Mouse (Mus musculus) hindbrain, embryonic 13.5 days (tissue): ENCODE data around the gene Upf2. TPM values are rescaled to one million over a fixed set of nuclear protein-coding genes. Genes with fewer than 3 reads are reported as not detected.
"Not testable (repeated sequence)": the region's sequence is repeated elsewhere in the genome, so short reads cannot be mapped to it uniquely, and the experiment has no call there.

Source experiments
- ATAC-seq: fragments of 200-750 bp; cut with Nextera tagmentation; 2 replicates; pipeline ENCODE4 v1.8.0; 2017; ENCODE audit warnings: moderate TSS enrichment; ENCODE audit not compliant: low FRiP score
- H3K27ac ChIP-seq: fragments of 300-500 bp; sonication (generic); 2 replicates; pipeline ENCODE4 v1.5.1; 2015; ENCODE audit warnings: inconsistent platforms, mild to moderate bottlenecking, moderate library complexity
- H3K27me3 ChIP-seq: fragments of 300-500 bp; sonication (generic); 2 replicates; pipeline ENCODE4 v1.6.1; 2015; ENCODE audit warnings: mild to moderate bottlenecking, inconsistent platforms
- H3K36me3 ChIP-seq: fragments of 300-500 bp; sonication (generic); 2 replicates; pipeline ENCODE4 v1.6.1; 2015; ENCODE audit warnings: mild to moderate bottlenecking, inconsistent platforms
- H3K4me1 ChIP-seq: fragments of 300-500 bp; sonication (generic); replicated peaks from 2 replicates; pipeline ENCODE4 v1.6.1; 2015; ENCODE audit warnings: inconsistent platforms
- H3K4me2 ChIP-seq: fragments of 300-500 bp; sonication (generic); 2 replicates; pipeline ENCODE4 v1.6.1; 2015; ENCODE audit warnings: inconsistent platforms, mild to moderate bottlenecking, moderate library complexity
- H3K4me3 ChIP-seq: fragments of 300-500 bp; sonication (generic); 2 replicates; pipeline ENCODE4 v1.5.1; 2015; ENCODE audit warnings: mild to moderate bottlenecking, inconsistent platforms
- H3K9ac ChIP-seq: fragments of 300-500 bp; sonication (generic); 2 replicates; pipeline ENCODE4 v1.6.1; 2015; ENCODE audit warnings: mild to moderate bottlenecking, inconsistent platforms
- H3K9me3 ChIP-seq: fragments of 300-500 bp; sonication (generic); 2 replicates; pipeline ENCODE4 v1.6.1; 2016; ENCODE audit warnings: inconsistent platforms
- WGBS: fragments of 180-500 bp; shearing (Covaris S2); methylation state at CpG from one replicate; pipeline ENCODE4 v1.1.7; 2015; 5-methylcytosine and 5-hydroxymethylcytosine counted together
- polyA plus RNA-seq: library from polyadenylated mRNA; unstranded; fragments of >200 nt; fragmentation: Nextera tagmentation; extraction: Ambion mirVana; gene quantifications from 2 replicates; pipeline ENCODE4 v1.2.1, GENCODE M21; 2015

The Upf2 gene
- polyA plus RNA-seq, 1 experiment from 2014 or later: 10.1 TPM

DNA sequence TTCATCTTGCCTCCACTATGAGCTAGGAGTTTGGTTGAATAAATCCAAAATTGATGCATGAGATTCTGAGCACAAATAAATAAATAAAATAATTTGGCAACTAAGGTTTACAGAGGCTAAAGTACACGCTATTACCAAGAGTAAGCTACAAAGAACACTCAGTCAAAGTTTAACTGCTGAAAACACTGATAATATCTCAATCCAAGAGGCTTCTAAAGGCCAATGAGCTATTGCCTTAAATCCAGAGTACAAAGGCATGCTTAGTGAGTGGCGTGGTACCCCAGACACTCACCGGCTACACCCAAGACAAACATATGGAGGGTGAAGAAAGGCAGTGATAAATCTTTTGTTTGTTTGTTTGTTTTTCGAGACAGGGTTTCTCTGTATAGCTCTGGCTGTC lies 14.7 kb upstream of the Upf2 start:
- Histone ChIP-seq H3K27me3 (no peaks in the 10 kb centered on the region), H3K4me3 (no peak overlapping the region), H3K4me2 (no peak overlapping the region), H3K36me3 (peaks cover 4% of the 10 kb centered on the region; the same call in 1 of the 2 replicates), H3K9me3 (no peaks in the 10 kb centered on the region), H3K27ac (no peak overlapping the region), H3K4me1 (peaks cover 13% of the 10 kb centered on the region; the same call in 1 of the 2 replicates), H3K9ac (no peak overlapping the region)
- WGBS: 88% methylated on average over 4 of the region's 4 CpGs
- no peak for ATAC-seq

DNA sequence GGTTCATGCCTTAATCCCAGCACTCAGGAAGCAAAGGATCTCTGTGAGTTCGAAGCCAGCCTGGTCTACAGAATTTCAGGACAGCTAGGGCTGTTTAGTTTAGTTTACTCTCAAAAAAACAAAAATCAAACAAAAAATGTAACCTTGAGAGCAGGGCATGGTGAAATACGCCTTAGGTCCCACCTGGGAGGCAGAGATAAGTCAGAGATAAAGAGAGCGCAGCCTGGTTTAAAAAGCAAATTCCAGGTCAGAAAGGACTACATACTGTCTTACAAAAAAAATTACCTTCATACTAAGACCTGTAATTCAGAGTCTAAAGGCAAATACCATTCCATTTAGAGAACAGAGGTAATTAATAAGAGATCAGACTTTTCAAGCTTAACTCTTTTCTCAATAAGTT lies 11.9 kb upstream of the Upf2 start:
- Histone ChIP-seq H3K4me1 (peaks cover 20% of the 10 kb centered on the region), H3K9me3 (no peaks in the 10 kb centered on the region), H3K36me3 (no peaks in the 10 kb centered on the region), H3K4me2 (no peak overlapping the region), H3K27me3 (no peaks in the 10 kb centered on the region), H3K27ac (no peak overlapping the region), H3K9ac (no peak overlapping the region), H3K4me3 (no peak overlapping the region)
- WGBS: 96% methylated on average over 3 of the region's 3 CpGs
- no peak for ATAC-seq

- no peaks in the 10 kb centered on the region for H3K9me3 ChIP-seq
- H3K27ac ChIP-seq: no peak overlapping the region
- H3K27me3 ChIP-seq: no peaks in the 10 kb centered on the region
- no peak overlapping the region for H3K4me3 ChIP-seq
- H3K9ac ChIP-seq: no peak overlapping the region
- peaks cover 20% of the 10 kb centered on the region for H3K4me1 ChIP-seq
- ATAC-seq: no peak
- no peak overlapping the region for H3K4me2 ChIP-seq
- H3K36me3 ChIP-seq: no peaks in the 10 kb centered on the region
- 89% methylated on average over 14 of the region's 14 CpGs for WGBS
These were observed 11.4 kb upstream of the Upf2 start for GRCm38 (mm10) chr2:5939911-5940310.

DNA sequence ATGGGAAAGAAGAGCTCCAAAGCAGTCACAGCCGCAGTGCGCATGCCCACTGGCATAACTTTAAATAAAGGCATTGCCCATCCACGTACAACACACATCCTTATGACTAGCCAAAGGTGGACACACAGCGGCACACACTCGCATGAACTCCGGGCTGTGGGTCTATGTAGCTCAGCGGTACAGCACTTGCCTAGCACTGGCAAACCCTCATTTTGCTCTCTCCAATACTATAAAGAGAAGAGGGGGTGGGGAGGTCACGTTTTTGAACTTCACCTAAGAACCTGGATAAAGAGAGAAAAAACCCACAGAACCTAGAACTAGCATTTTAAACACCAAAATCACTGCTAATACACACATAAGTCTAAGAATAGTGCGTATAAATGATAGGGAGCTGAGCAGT lies 10.3 kb upstream of the Upf2 start:
- Histone ChIP-seq H3K4me2 (no peak overlapping the region), H3K27me3 (no peaks in the 10 kb centered on the region), H3K9ac (no peak overlapping the region), H3K4me1 (peaks cover 20% of the 10 kb centered on the region), H3K9me3 (no peaks in the 10 kb centered on the region), H3K36me3 (no peaks in the 10 kb centered on the region), H3K27ac (no peak overlapping the region), H3K4me3 (no peak overlapping the region)
- 96% methylated on average over 9 of the region's 9 CpGs for WGBS
- no peak for ATAC-seq

DNA sequence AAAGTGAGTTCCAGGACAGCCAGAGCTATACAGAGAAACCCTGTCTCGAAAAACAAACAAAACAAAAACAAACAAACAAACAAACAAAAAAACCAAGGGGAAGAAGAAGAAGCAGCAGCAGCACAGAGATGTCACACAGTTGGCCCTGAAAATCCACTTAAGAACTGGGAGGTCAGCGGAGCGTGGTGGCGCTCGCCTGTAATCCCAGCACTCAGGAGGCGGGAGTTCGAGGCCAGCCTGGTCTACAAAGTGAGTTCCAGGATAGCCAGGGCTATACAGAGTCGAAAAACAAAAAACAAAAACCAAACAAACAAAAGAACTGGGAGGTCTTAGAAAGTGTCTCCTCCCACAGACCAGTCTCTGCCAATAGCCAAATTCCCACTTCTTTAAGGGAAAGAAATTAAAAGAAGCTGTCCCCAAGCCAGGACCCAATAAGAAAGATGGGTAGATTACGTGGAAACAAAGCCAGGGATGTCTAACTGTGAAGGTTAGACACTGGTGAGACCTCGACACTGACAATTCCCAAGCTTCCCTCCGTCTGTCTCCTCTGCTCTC lies 9.3 kb upstream of the Upf2 start:
- Histone ChIP-seq H3K27ac (peak overlapping the region; percentile 73; the same call in 1 of the 2 replicates), H3K9ac (peak overlapping the region; percentile 87), H3K4me1 (peaks cover 20% of the 10 kb centered on the region), H3K9me3 (no peaks in the 10 kb centered on the region), H3K27me3 (no peaks in the 10 kb centered on the region), H3K4me2 (peak overlapping the region; percentile 78), H3K4me3 (peak overlapping the region; percentile 61), H3K36me3 (no peaks in the 10 kb centered on the region)
- peak; percentile 15 for ATAC-seq
- 59% methylated on average over 11 of the region's 11 CpGs for WGBS

- Histone ChIP-seq H3K27ac (peak within 1 kb of the TSS; percentile 73), H3K36me3 (no peaks in the 10 kb centered on the region), H3K4me3 (peak within 1 kb of the TSS; percentile 61), H3K4me2 (peak within 1 kb of the TSS; percentile 78), H3K4me1 (peaks cover 20% of the 10 kb centered on the region), H3K27me3 (no peaks in the 10 kb centered on the region), H3K9ac (peak within 1 kb of the TSS; percentile 87), H3K9me3 (no peaks in the 10 kb centered on the region)
- peak; percentile 94 for ATAC-seq
- WGBS: under 1% methylated on average over 36 of the region's 36 CpGs
These were observed 8.7 kb upstream of the Upf2 start, which contains the start of gene Dhtkd1 for GRCm38 (mm10) chr2:5942416-5943032. TSS of gene Dhtkd1 (minus strand) at chr2:5942792.

DNA sequence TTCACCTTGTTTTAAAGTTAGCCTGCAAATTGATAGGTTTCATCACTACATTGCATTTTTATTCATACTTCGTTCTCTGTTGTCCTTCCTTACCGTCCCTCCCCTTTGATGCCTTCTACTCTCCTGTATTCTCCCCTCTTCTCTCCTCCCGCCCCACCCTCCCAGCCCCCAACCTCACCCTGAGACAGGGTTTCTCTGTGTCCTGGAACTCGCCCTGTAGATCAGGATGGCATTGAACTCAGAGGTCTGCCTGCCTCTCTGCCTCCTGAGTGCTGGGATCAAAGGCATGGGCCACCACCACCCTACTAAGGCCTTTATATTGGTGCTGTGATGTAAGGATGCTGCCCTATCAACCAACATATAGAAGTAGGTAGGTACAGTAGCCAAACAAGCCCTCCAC lies 8.2 kb upstream of the Upf2 start:
- H3K9ac ChIP-seq: 0 out of 2 replicates have a peak overlapping the region, but pooled peaks have one; percentile 87
- H3K4me1 ChIP-seq: peaks cover 20% of the 10 kb centered on the region
- no peaks in the 10 kb centered on the region for H3K36me3 ChIP-seq
- no peaks in the 10 kb centered on the region for H3K27me3 ChIP-seq
- H3K4me3 ChIP-seq: peak overlapping the region; percentile 61
- H3K27ac ChIP-seq: no peak overlapping the region
- WGBS: 31% methylated on average over 4 of the region's 4 CpGs
- peak overlapping the region; percentile 78 for H3K4me2 ChIP-seq
- no peaks in the 10 kb centered on the region for H3K9me3 ChIP-seq
- peak; percentile 26 for ATAC-seq

DNA sequence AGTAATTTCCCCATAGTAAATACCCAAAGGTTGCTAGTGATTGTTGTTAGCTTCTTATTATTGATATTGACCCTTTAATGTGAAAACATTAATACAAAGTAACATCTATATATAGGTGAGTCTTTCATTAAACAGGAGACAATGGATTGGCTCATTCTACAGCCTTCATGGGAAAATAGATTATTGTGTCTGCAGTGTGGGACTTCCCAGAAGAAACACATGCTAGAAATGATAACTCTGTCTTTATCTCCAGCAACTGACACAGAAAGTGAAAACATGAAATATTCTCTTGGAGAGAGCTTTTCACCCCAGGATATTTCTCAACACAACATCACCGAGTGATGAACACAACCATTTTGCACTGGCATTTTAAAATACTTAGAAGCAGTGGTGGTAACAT lies 5.6 kb upstream of the Upf2 start:
- no peaks in the 10 kb centered on the region for H3K27me3 ChIP-seq
- no peaks in the 10 kb centered on the region for H3K36me3 ChIP-seq
- H3K9me3 ChIP-seq: no peaks in the 10 kb centered on the region
- H3K4me3 ChIP-seq: no peak overlapping the region
- ATAC-seq: no peak
- H3K4me2 ChIP-seq: no peak overlapping the region
- H3K4me1 ChIP-seq: peaks cover 15% of the 10 kb centered on the region
- H3K27ac ChIP-seq: no peak overlapping the region
- 86% methylated on average over 1 of the region's 1 CpGs for WGBS
- H3K9ac ChIP-seq: no peak overlapping the region

DNA sequence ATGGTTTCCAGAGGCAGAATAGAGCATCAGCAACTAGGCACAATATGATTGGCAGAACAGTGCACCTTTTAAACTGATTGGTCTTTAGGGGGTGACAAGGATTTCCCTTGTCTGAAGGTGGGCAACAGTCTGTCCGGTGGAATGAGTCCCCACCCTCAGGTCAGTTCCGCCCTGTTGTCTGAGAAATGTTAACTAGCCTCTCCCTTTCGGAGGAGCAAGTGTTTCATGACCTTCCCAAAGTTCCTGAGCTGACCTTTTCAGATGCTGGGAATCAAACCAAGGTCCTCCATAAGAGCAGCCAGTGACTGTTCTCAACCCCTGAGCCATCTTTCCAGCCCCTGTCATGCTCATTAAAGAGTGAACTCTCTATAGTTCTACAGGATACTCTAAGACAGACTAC lies 4.4 kb upstream of the Upf2 start:
- Histone ChIP-seq H3K9me3 (no peaks in the 10 kb centered on the region), H3K36me3 (no peaks in the 10 kb centered on the region), H3K27ac (no peak overlapping the region), H3K27me3 (no peaks in the 10 kb centered on the region), H3K9ac (no peak overlapping the region), H3K4me1 (peaks cover 10% of the 10 kb centered on the region), H3K4me2 (no peak overlapping the region), H3K4me3 (no peak overlapping the region)
- ATAC-seq: no peak
- WGBS: 89% methylated on average over 3 of the region's 3 CpGs

DNA sequence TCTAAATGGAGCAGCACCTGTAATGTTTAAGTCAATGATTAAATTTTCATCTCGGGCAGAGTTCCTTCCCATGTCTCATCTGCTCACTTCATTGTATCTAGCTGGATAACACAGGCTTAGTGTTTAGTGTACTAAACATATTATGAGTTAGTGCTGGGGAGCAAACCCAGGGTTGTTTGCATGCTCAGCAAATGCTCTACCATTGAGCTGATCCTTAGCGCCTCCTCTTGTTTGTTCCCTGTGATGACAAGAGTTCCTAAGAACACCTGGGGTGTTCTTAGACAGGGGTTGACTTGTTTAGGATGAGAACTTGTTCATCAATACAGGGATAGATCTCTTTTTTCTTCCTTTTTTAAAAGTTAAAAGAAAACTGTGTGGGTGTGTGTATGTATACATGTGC lies 2.3 kb upstream of the Upf2 start:
- H3K4me3 ChIP-seq: no peak overlapping the region
- no peak for ATAC-seq
- no peaks in the 10 kb centered on the region for H3K9me3 ChIP-seq
- peaks cover 20% of the 10 kb centered on the region for H3K4me1 ChIP-seq
- H3K27me3 ChIP-seq: no peaks in the 10 kb centered on the region
- H3K4me2 ChIP-seq: no peak overlapping the region
- no peak overlapping the region for H3K9ac ChIP-seq
- no peak overlapping the region for H3K27ac ChIP-seq
- WGBS: 84% methylated on average over 2 of the region's 2 CpGs
- H3K36me3 ChIP-seq: no peaks in the 10 kb centered on the region

- not testable (repeated sequence) for H3K9ac ChIP-seq, H3K9me3 ChIP-seq, H3K36me3 ChIP-seq, ATAC-seq, H3K27me3 ChIP-seq
- Histone ChIP-seq H3K4me2 (peak overlapping the region; percentile 89), H3K27ac (0 out of 2 replicates have a peak overlapping the region, but pooled peaks have one; percentile 30), H3K4me1 (peaks cover 20% of the 10 kb centered on the region), H3K4me3 (peak overlapping the region; percentile 94)
- 96% methylated on average over 9 of the region's 9 CpGs for WGBS
These were observed 1.4 kb upstream of the Upf2 start for GRCm38 (mm10) chr2:5949821-5950220.

DNA sequence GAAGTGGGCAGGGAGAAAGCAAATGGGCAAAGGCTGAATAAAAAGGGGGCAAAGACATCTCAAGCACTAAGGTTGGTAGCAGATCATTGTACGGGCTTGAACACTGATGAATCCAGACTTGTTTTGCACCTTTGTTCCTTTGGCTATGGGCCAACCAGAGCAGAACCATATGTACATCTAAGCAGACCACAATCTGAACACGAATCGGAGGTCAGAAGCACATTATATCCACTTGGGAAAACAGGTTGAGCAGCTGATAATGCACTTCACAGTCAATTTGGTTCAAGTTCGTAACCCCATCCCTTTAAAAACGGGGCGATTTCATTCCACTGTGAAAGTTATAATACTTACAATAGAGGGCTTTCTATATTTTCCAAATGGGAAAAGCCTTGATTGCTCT lies 964 bp upstream of the Upf2 start:
- Histone ChIP-seq H3K4me3 (peak overlapping the region; percentile 94), H3K27ac (peak overlapping the region; percentile 30), H3K9me3 (no peaks in the 10 kb centered on the region), H3K36me3 (no peaks in the 10 kb centered on the region), H3K4me1 (peaks cover 20% of the 10 kb centered on the region), H3K9ac (peak overlapping the region; percentile 63), H3K4me2 (peak overlapping the region; percentile 89), H3K27me3 (no peaks in the 10 kb centered on the region)
- ATAC-seq: no peak
- 11% methylated on average over 6 of the region's 6 CpGs for WGBS

DNA sequence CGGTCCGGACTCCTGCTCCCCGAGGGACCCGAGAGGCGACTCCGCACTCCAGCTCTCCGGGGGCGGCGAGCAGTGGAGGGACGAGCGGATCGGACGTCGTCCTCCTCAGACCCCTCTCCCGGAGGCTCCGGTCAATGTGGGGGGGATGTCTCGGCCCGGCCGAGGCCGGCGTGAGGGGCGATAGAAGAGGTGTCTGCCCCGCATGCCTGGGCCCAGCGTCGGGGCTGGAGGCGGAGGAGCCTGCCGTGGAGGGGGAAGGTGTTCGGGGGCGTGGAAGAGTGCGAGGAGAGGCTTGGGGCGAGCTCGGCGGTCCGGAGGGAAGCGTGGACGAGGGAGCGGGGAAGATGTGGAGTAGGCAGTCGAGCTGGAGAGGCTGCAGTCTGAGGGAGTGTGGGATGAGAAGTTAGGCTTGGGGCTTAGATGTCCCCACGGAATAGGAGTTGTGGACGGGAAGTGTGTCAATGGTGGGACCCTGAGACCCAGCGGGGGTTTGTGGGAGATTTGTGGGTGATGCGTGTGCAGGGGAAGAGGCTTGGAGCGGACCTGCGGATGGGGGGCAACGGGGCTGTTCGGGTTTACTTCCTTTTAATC lies 447 bp downstream of the Upf2 start:
- H3K9ac ChIP-seq: peak overlapping the region; percentile 93
- H3K4me3 ChIP-seq: peak overlapping the region; percentile 94
- H3K9me3 ChIP-seq: no peaks in the 10 kb centered on the region
- no peaks in the 10 kb centered on the region for H3K27me3 ChIP-seq
- no peaks in the 10 kb centered on the region for H3K36me3 ChIP-seq
- peaks cover 20% of the 10 kb centered on the region for H3K4me1 ChIP-seq
- under 1% methylated on average over 44 of the region's 46 CpGs for WGBS
- peak overlapping the region; percentile 89 for H3K4me2 ChIP-seq
- H3K27ac ChIP-seq: peak overlapping the region; percentile 90
- no peak for ATAC-seq
